Mouse (Mus musculus) limb, embryonic 11.5 days (tissue): ENCODE data around the gene Inpp5b. TPM values are rescaled to one million over a fixed set of nuclear protein-coding genes. Genes with fewer than 3 reads are reported as not detected.

ENCODE experiments used
- ATAC-seq: fragments of 200-750 bp; cut with Nextera tagmentation; 2 replicates; pipeline ENCODE4 v1.8.0; 2017; ENCODE audit warnings: low read depth; ENCODE audit not compliant: insufficient number of reproducible peaks, low FRiP score, low TSS enrichment
- DNase-seq: peaks from one replicate; pipeline ENCODE4 v3.0.0-alpha.2; 2015; ENCODE audit warnings: low spot score
- H3K27ac ChIP-seq: fragments of 300-500 bp; sonication (generic); replicated peaks from 2 replicates; pipeline ENCODE4 v1.5.1; 2014; ENCODE audit warnings: low read depth, mild to moderate bottlenecking, low read length
- H3K27me3 ChIP-seq: fragments of 300-500 bp; sonication (generic); 2 replicates; pipeline ENCODE4 v1.6.1; 2014; ENCODE audit warnings: mild to moderate bottlenecking, low read length, mixed read lengths; ENCODE audit not compliant: control insufficient read depth, insufficient read depth
- H3K36me3 ChIP-seq: fragments of 300-500 bp; sonication (generic); 2 replicates; pipeline ENCODE4 v1.6.1; 2014; ENCODE audit warnings: mild to moderate bottlenecking, low read length, moderate library complexity, mixed read lengths; ENCODE audit not compliant: control insufficient read depth, insufficient read depth
- H3K4me1 ChIP-seq: fragments of 300-500 bp; sonication (generic); 2 replicates; pipeline ENCODE4 v1.6.1; 2014; ENCODE audit warnings: low read length, mixed read lengths; ENCODE audit not compliant: control insufficient read depth, insufficient read depth
- H3K4me2 ChIP-seq: fragments of 300-500 bp; sonication (generic); 2 replicates; pipeline ENCODE4 v1.6.1; 2014; ENCODE audit warnings: low read depth, mild to moderate bottlenecking, moderate library complexity; ENCODE audit not compliant: severe bottlenecking
- H3K4me3 ChIP-seq: fragments of 300-500 bp; sonication (generic); 2 replicates; pipeline ENCODE4 v1.5.1; 2014; ENCODE audit warnings: low read depth, low read length
- H3K9ac ChIP-seq: fragments of 300-500 bp; sonication (generic); 2 replicates; pipeline ENCODE4 v1.6.1; 2014; ENCODE audit warnings: mild to moderate bottlenecking, low read length
- H3K9me3 ChIP-seq: fragments of 300-500 bp; sonication (generic); 2 replicates; pipeline ENCODE4 v1.6.1; 2016; ENCODE audit warnings: low read length; ENCODE audit not compliant: control insufficient read depth
- WGBS: fragments of 180-500 bp; shearing (Covaris S2); extraction: QIAGEN DNeasy Blood & Tissue Kit; methylation state at CpG from one replicate; pipeline ENCODE4 v1.1.7; 2014; 5-methylcytosine and 5-hydroxymethylcytosine counted together
- polyA plus RNA-seq: library from polyadenylated mRNA; unstranded; fragments of >200 nt; fragmentation: Nextera tagmentation; extraction: Ambion mirVana; gene quantifications from 2 replicates; pipeline ENCODE4 v1.2.1, GENCODE M21; 2014

Gene Inpp5b
- polyA plus RNA-seq, 1 experiment from 2014 or later = 22.3 TPM

GRCm38 (mm10) chr4:124766566-124766940, 24.9 kb downstream of the Inpp5b start:
- Histone ChIP-seq H3K27ac (no peak overlapping the region), H3K36me3 (no peaks in the 10 kb centered on the region), H3K4me1 (no peaks in the 10 kb centered on the region), H3K9ac (no peak overlapping the region), H3K4me3 (no peak overlapping the region), H3K9me3 (no peaks in the 10 kb centered on the region), H3K27me3 (no peaks in the 10 kb centered on the region), H3K4me2 (no peak overlapping the region)
- ATAC-seq = no peak
- no peak for DNase-seq
- WGBS = 85% methylated on average over 2 of the region's 2 CpGs

- no peak overlapping the region for H3K9ac ChIP-seq
- H3K27me3 ChIP-seq = no peaks in the 10 kb centered on the region
- H3K27ac ChIP-seq = no peak overlapping the region
- no peaks in the 10 kb centered on the region for H3K4me1 ChIP-seq
- H3K9me3 ChIP-seq = no peaks in the 10 kb centered on the region
- DNase-seq = no peak
- H3K4me3 ChIP-seq = no peak overlapping the region
- H3K36me3 ChIP-seq = no peaks in the 10 kb centered on the region
- no peak for ATAC-seq
- WGBS = 88% methylated on average over 13 of the region's 13 CpGs
- no peak overlapping the region for H3K4me2 ChIP-seq
These were observed 27.4 kb downstream of the Inpp5b start for GRCm38 (mm10) chr4:124768963-124769591.

GRCm38 (mm10) chr4:124770624-124771023, 29.0 kb downstream of the Inpp5b start:
- WGBS = 82% methylated on average over 5 of the region's 5 CpGs
- Histone ChIP-seq H3K9ac (no peak overlapping the region), H3K9me3 (no peaks in the 10 kb centered on the region), H3K36me3 (no peaks in the 10 kb centered on the region), H3K4me1 (no peaks in the 10 kb centered on the region), H3K27ac (no peak overlapping the region), H3K4me2 (no peak overlapping the region), H3K4me3 (no peak overlapping the region), H3K27me3 (no peaks in the 10 kb centered on the region)
- DNase-seq (no peak), ATAC-seq (no peak)

GRCm38 (mm10) chr4:124772125-124772524, 30.5 kb downstream of the Inpp5b start:
- Histone ChIP-seq H3K4me2 (no peak overlapping the region), H3K36me3 (no peaks in the 10 kb centered on the region), H3K27me3 (no peaks in the 10 kb centered on the region), H3K9ac (no peak overlapping the region), H3K4me3 (no peak overlapping the region), H3K4me1 (no peaks in the 10 kb centered on the region), H3K27ac (no peak overlapping the region), H3K9me3 (no peaks in the 10 kb centered on the region)
- DNase-seq (no peak), ATAC-seq (no peak)
- WGBS = 65% methylated on average over 4 of the region's 4 CpGs

GRCm38 (mm10) chr4:124773449-124773848, 31.8 kb downstream of the Inpp5b start:
- H3K36me3 ChIP-seq = no peaks in the 10 kb centered on the region
- H3K4me1 ChIP-seq = no peaks in the 10 kb centered on the region
- H3K4me2 ChIP-seq = no peak overlapping the region
- 84% methylated on average over 2 of the region's 2 CpGs for WGBS
- no peak overlapping the region for H3K27ac ChIP-seq
- DNase-seq (no peak), ATAC-seq (no peak)
- no peak overlapping the region for H3K9ac ChIP-seq
- H3K9me3 ChIP-seq = no peaks in the 10 kb centered on the region
- H3K4me3 ChIP-seq = no peak overlapping the region
- no peaks in the 10 kb centered on the region for H3K27me3 ChIP-seq

- 89% methylated on average over 6 of the region's 6 CpGs for WGBS
- no peak overlapping the region for H3K9ac ChIP-seq
These were observed 32.3 kb downstream of the Inpp5b start for GRCm38 (mm10) chr4:124773995-124774394.

GRCm38 (mm10) chr4:124774429-124774828, 32.8 kb downstream of the Inpp5b start:
- DNase-seq (no peak), ATAC-seq (no peak)
- Histone ChIP-seq H3K4me2 (no peak overlapping the region), H3K27ac (no peak overlapping the region), H3K4me3 (no peak overlapping the region), H3K4me1 (no peaks in the 10 kb centered on the region), H3K9me3 (no peaks in the 10 kb centered on the region), H3K27me3 (no peaks in the 10 kb centered on the region), H3K9ac (no peak overlapping the region), H3K36me3 (no peaks in the 10 kb centered on the region)
- WGBS = 77% methylated on average over 2 of the region's 2 CpGs

More at GRCm38 (mm10) chr4:124773995-124774394, 32.3 kb downstream of the Inpp5b start:
- no peaks in the 10 kb centered on the region for H3K4me1 ChIP-seq
- H3K36me3 ChIP-seq = no peaks in the 10 kb centered on the region
- H3K27ac ChIP-seq = no peak overlapping the region
- H3K4me2 ChIP-seq = no peak overlapping the region
- no peak for DNase-seq
- H3K27me3 ChIP-seq = no peaks in the 10 kb centered on the region
- H3K9me3 ChIP-seq = no peaks in the 10 kb centered on the region
- H3K4me3 ChIP-seq = no peak overlapping the region
- no peak for ATAC-seq

GRCm38 (mm10) chr4:124781361-124781760, 39.7 kb downstream of the Inpp5b start:
- 91% methylated on average over 7 of the region's 7 CpGs for WGBS
- Histone ChIP-seq H3K9ac (no peak overlapping the region), H3K27ac (no peak overlapping the region), H3K4me3 (no peak overlapping the region), H3K4me2 (no peak overlapping the region), H3K36me3 (peaks cover under 1% of the 10 kb centered on the region), H3K4me1 (no peaks in the 10 kb centered on the region), H3K27me3 (no peaks in the 10 kb centered on the region), H3K9me3 (no peaks in the 10 kb centered on the region)
- DNase-seq (no peak), ATAC-seq (no peak)

GRCm38 (mm10) chr4:124782395-124782794, 40.7 kb downstream of the Inpp5b start:
- DNase-seq (no peak), ATAC-seq (no peak)

More at GRCm38 (mm10) chr4:124782395-124782794, 40.7 kb downstream of the Inpp5b start:
- no peaks in the 10 kb centered on the region for H3K4me1 ChIP-seq
- H3K27me3 ChIP-seq = no peaks in the 10 kb centered on the region
- H3K9me3 ChIP-seq = no peaks in the 10 kb centered on the region
- no peak overlapping the region for H3K27ac ChIP-seq
- peaks cover 5% of the 10 kb centered on the region for H3K36me3 ChIP-seq
- H3K4me2 ChIP-seq = no peak overlapping the region
- no peak overlapping the region for H3K4me3 ChIP-seq
- H3K9ac ChIP-seq = no peak overlapping the region
- WGBS = 92% methylated on average over 8 of the region's 8 CpGs
